Mouse (Mus musculus): ENCODE results near the gene Gm48551. TPM values are rescaled to one million over a fixed set of nuclear protein-coding genes. Genes with fewer than 3 reads are reported as not detected.
A peak's percentile ranks its signal among the peaks of the same experiment; 100 is the strongest.

Gene Gm48551
- polyA plus RNA-seq, 1 experiment from 2014 or later: 1.9 TPM

DNA sequence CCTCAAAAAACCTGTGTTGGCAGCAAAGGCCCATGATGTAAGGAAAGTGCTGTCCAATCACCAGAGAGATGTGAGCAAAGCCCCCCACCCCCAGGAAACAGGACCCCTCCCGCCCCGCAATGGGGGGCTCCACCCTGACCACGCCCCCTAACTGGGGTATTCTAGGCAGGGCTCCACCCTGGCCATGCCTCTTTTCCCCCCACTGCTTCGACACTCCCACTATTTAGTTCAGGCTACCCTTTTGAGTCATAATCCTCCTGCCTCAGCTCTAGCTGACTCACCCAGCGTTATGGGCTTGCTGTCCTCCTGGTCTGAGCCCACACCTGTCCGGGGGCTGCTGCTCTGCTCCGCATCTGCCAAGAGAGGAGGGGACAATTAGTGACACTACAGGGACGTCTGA, 25.1 kb downstream of the Gm48551 start:
- peaks cover 27% of the 10 kb centered on the region for H3K36me3 ChIP-seq (ENCODE audit: insufficient read depth, low read length)
- no peaks in the 10 kb centered on the region for H3K27me3 ChIP-seq (ENCODE audit: insufficient read depth, low read length)
- peaks cover 49% of the 10 kb centered on the region for H3K4me1 ChIP-seq (replicated peaks; ENCODE audit: insufficient read depth, low read length)
- WGBS: 26% methylated on average over 8 of the region's 8 CpGs
- H3K4me3 ChIP-seq (replicated peaks; ENCODE audit: low read depth, low read length): no peak overlapping the region
- H3K4me2 ChIP-seq (ENCODE audit: low read length): peak overlapping the region; percentile 7; the same call in 1 of the 2 replicates
- H3K9ac ChIP-seq (ENCODE audit: low read depth, low read length): no peak overlapping the region
- no peak for DNase-seq (ENCODE audit: low spot score)
- peak overlapping the region; percentile 69 for H3K27ac ChIP-seq
- no peaks in the 10 kb centered on the region for H3K9me3 ChIP-seq (replicated peaks; ENCODE audit: low read length)
- ATAC-seq (replicated peaks; ENCODE audit: low FRiP score, low read depth): no peak
- TF ChIP-seq CTCF (IDR thresholded peaks at IDR 0.05; ENCODE audit: low read depth): no peak

DNA sequence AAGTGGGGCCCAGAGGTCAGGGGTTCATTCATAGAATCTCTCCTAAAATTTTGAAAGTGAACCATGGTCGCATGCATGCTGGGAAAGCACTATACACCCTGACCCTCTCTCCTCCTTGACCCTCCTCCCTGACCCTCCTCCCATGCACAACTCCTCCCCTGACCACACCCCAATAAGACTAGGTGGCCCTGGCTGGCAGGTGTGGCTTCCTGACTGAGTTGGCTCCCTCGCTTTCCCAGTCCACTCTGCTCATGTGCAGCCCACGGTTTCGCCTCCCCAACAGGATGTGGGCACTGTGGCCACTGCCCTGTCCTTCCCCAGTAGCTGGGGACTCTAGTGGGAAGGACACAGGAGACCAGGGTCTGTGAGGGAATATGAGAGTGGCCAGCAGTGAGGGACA, 26.1 kb downstream of the Gm48551 start:
- H3K27me3 ChIP-seq (ENCODE audit: insufficient read depth, low read length): no peaks in the 10 kb centered on the region
- no peak overlapping the region for H3K4me3 ChIP-seq (replicated peaks; ENCODE audit: low read depth, low read length)
- H3K4me2 ChIP-seq (ENCODE audit: low read length): no peak overlapping the region
- H3K27ac ChIP-seq: peak overlapping the region; percentile 75
- no peak for TF ChIP-seq CTCF (IDR thresholded peaks at IDR 0.05; ENCODE audit: low read depth)
- H3K9ac ChIP-seq (ENCODE audit: low read depth, low read length): no peak overlapping the region
- 51% methylated on average over 4 of the region's 4 CpGs for WGBS
- peaks cover 22% of the 10 kb centered on the region for H3K36me3 ChIP-seq (ENCODE audit: insufficient read depth, low read length)
- no peaks in the 10 kb centered on the region for H3K9me3 ChIP-seq (replicated peaks; ENCODE audit: low read length)
- ATAC-seq (replicated peaks; ENCODE audit: low FRiP score, low read depth) (no peak), DNase-seq (ENCODE audit: low spot score) (no peak)
- H3K4me1 ChIP-seq (replicated peaks; ENCODE audit: insufficient read depth, low read length): peaks cover 59% of the 10 kb centered on the region

DNA sequence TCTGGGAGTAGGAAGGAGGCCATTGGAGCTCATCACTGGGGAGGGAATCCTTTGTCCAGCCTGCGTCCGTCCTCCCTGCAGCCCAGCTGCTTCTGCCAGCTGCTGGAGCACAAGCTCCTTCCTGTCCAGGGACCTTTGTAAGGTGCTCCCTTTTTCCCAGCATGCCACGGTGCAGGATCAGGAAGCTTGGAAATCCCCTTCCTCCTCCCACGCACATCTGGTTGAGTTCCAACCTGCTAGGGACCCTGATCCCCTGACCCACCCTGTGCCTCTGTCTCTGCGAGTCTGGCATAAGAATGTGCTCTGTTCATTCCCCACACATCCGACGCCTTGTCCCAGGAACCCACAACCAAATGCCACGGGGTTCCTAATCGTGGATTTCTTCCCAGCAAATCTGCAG, 26.7 kb downstream of the Gm48551 start:
- Histone ChIP-seq H3K4me2 (ENCODE audit: low read length) (no peak overlapping the region), H3K27ac (peak overlapping the region; percentile 75), H3K27me3 (ENCODE audit: insufficient read depth, low read length) (no peaks in the 10 kb centered on the region), H3K36me3 (ENCODE audit: insufficient read depth, low read length) (peaks cover 16% of the 10 kb centered on the region), H3K9ac (ENCODE audit: low read depth, low read length) (no peak overlapping the region), H3K4me3 (replicated peaks; ENCODE audit: low read depth, low read length) (no peak overlapping the region), H3K4me1 (replicated peaks; ENCODE audit: insufficient read depth, low read length) (peaks cover 59% of the 10 kb centered on the region), H3K9me3 (replicated peaks; ENCODE audit: low read length) (no peaks in the 10 kb centered on the region)
- TF ChIP-seq CTCF (IDR thresholded peaks at IDR 0.05; ENCODE audit: low read depth): no peak
- 49% methylated on average over 9 of the region's 9 CpGs for WGBS
- DNase-seq (ENCODE audit: low spot score) (peak; percentile 56), ATAC-seq (replicated peaks; ENCODE audit: low FRiP score, low read depth) (no peak)

DNA sequence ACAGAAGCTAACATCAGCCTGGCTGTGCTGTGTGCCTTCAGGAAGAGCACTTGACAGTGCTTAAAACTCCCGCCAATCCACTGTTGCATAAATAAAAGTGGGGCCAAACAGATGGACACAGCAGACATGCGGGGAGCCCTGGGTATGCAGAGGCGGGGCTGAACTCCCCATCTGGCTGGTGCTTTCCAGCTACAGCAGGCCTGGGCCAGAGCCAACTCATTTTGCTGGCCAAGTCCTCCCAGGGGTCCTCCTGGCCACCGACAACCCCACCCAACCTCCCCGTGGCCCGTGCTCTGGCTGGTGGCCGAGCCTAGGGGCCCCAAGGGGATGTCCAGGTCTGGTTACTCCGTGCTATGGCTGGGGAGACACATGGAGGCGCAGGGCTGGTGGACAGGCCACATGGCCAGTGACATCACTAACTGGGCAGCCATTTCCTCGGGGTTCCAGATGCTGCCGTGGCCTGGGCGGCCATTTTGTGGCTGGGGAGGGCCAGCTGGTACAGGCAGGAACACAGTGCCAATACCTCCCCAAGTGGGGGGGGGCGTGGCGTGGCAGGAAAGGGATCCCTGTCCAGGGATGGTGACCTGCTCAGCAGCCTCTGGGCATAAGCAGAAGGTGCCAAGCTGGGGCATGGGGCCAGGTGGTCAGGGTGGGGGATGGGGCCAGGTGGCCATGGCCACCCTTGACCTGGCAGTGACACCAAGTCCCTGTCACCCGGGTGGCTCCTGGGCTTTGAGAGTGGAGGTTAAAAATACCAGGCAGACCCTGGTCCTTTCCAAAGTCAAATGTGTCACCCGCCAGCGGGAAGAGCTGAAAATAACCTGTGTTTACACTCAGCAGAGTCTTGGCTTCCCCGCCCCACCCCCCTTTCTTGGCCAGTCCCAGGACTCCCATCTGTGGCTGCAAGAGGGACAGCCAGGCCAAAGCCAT, 27.5 kb downstream of the Gm48551 start:
- H3K36me3 ChIP-seq (ENCODE audit: insufficient read depth, low read length): peaks cover 9% of the 10 kb centered on the region
- peak overlapping the region; percentile 18 for H3K9ac ChIP-seq (ENCODE audit: low read depth, low read length)
- no peak; the same call in 1 of the 2 replicates for ATAC-seq (replicated peaks; ENCODE audit: low FRiP score, low read depth)
- peaks cover 62% of the 10 kb centered on the region for H3K4me1 ChIP-seq (replicated peaks; ENCODE audit: insufficient read depth, low read length)
- no peaks in the 10 kb centered on the region for H3K9me3 ChIP-seq (replicated peaks; ENCODE audit: low read length)
- no peak for TF ChIP-seq CTCF (IDR thresholded peaks at IDR 0.05; ENCODE audit: low read depth)
- H3K27ac ChIP-seq: peak overlapping the region; percentile 75
- 47% methylated on average over 18 of the region's 18 CpGs for WGBS
- no peak overlapping the region for H3K4me3 ChIP-seq (replicated peaks; ENCODE audit: low read depth, low read length)
- H3K4me2 ChIP-seq (ENCODE audit: low read length): no peak overlapping the region
- H3K27me3 ChIP-seq (ENCODE audit: insufficient read depth, low read length): no peaks in the 10 kb centered on the region
- DNase-seq (ENCODE audit: low spot score): peak; percentile 61

DNA sequence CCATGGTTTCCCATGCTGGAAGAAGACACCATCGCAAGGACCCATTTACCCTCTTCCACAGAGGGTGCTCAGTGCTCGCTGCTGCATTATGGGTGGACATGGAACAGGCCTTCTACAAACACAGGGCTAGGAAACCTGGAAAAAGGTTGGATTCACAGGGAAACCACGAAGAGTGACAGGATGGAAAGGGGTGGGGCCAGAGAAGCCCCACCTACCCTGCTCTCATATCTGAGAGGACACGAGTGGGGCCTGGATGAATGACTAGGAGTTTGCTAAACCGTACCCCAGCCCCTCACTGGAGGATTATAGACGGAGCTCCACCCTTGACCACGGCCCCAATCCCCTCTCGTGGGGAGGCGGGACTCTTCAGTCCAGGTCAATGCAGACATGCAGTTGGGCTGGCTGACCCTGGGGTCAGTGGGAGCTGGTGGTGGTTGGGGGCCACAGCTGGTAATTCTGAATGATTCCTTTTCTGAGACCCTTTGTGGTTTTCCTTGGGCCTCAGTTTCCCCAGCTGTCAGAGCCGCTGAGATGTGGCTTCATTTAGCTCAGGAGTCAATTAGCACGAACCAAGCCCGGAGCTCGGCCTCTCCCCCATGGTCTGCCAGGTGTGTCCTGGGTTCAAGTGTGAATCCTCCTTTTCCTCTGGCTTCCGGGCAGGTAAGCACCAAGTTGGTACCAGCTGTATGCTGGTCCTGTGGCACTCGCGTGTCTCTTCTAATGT, 28.5 kb downstream of the Gm48551 start:
- 80% methylated on average over 16 of the region's 16 CpGs for WGBS
- Histone ChIP-seq H3K4me1 (replicated peaks; ENCODE audit: insufficient read depth, low read length) (peaks cover 71% of the 10 kb centered on the region), H3K4me3 (replicated peaks; ENCODE audit: low read depth, low read length) (no peak overlapping the region), H3K27ac (peak overlapping the region; percentile 75), H3K4me2 (ENCODE audit: low read length) (no peak overlapping the region), H3K36me3 (ENCODE audit: insufficient read depth, low read length) (peaks cover 4% of the 10 kb centered on the region; the same call in 1 of the 2 replicates), H3K9ac (ENCODE audit: low read depth, low read length) (peak overlapping the region; percentile 18), H3K27me3 (ENCODE audit: insufficient read depth, low read length) (no peaks in the 10 kb centered on the region), H3K9me3 (replicated peaks; ENCODE audit: low read length) (no peaks in the 10 kb centered on the region)
- DNase-seq (ENCODE audit: low spot score) (no peak), ATAC-seq (replicated peaks; ENCODE audit: low FRiP score, low read depth) (no peak)
- no peak for TF ChIP-seq CTCF (IDR thresholded peaks at IDR 0.05; ENCODE audit: low read depth)

All from kidney, postnatal 0 days (tissue).